Mouse (Mus musculus) MEL-GATA-1-ER (cell line): ENCODE results near the gene Itpr2.
"Not testable (repeated sequence)": the region's sequence is repeated elsewhere in the genome, so short reads cannot be mapped to it uniquely, and the experiment has no call there.

Experiments
- DNase-seq: peaks from one replicate; pipeline ENCODE4 v3.0.0-alpha.2; 2012; ENCODE audit warnings: low read depth; ENCODE audit errors: extremely low read depth

Gene Itpr2

GRCm38 (mm10) chr6:146470378-146470777 is 31.6 kb downstream of the Itpr2 start:
- no peak for DNase-seq

- DNase-seq = no peak
These were observed 32.1 kb downstream of the Itpr2 start for GRCm38 (mm10) chr6:146469936-146470335.

GRCm38 (mm10) chr6:146468361-146468760 is 33.7 kb downstream of the Itpr2 start:
- DNase-seq = no peak

GRCm38 (mm10) chr6:146464645-146465042 is 37.4 kb downstream of the Itpr2 start:
- not testable (repeated sequence) for DNase-seq

GRCm38 (mm10) chr6:146464014-146464644 is 37.9 kb downstream of the Itpr2 start:
- no peak for DNase-seq

- DNase-seq = no peak
These were observed 41.1 kb downstream of the Itpr2 start for GRCm38 (mm10) chr6:146460936-146461335.

GRCm38 (mm10) chr6:146458436-146458835 is 43.6 kb downstream of the Itpr2 start:
- DNase-seq = no peak

GRCm38 (mm10) chr6:146456741-146457140 is 45.3 kb downstream of the Itpr2 start:
- DNase-seq = no peak

GRCm38 (mm10) chr6:146454520-146455511 is 47.2 kb downstream of the Itpr2 start:
- DNase-seq = peak; percentile 58

GRCm38 (mm10) chr6:146452474-146452873 is 49.5 kb downstream of the Itpr2 start:
- no peak for DNase-seq

GRCm38 (mm10) chr6:146446032-146446704 is 55.9 kb downstream of the Itpr2 start:
- DNase-seq = no peak

- no peak for DNase-seq
These were observed 62.2 kb downstream of the Itpr2 start for GRCm38 (mm10) chr6:146439826-146440225.

- DNase-seq = no peak
These were observed 62.8 kb downstream of the Itpr2 start for GRCm38 (mm10) chr6:146439071-146439818.

- DNase-seq = no peak
These were observed 64.0 kb downstream of the Itpr2 start for GRCm38 (mm10) chr6:146438057-146438456.

GRCm38 (mm10) chr6:146436916-146437496 is 65.0 kb downstream of the Itpr2 start:
- DNase-seq = no peak

- DNase-seq = no peak
These were observed 67.8 kb downstream of the Itpr2 start for GRCm38 (mm10) chr6:146434217-146434616.

GRCm38 (mm10) chr6:146432218-146432865 is 69.7 kb downstream of the Itpr2 start:
- DNase-seq = no peak

- no peak for DNase-seq
These were observed 70.2 kb downstream of the Itpr2 start for GRCm38 (mm10) chr6:146431777-146432176.

GRCm38 (mm10) chr6:146429694-146430380 is 72.2 kb downstream of the Itpr2 start:
- peak; percentile 11 for DNase-seq

GRCm38 (mm10) chr6:146424778-146425177 is 77.2 kb downstream of the Itpr2 start:
- no peak for DNase-seq
